Mouse (Mus musculus) kidney, adult 18-20 months (tissue): Measurements from ENCODE around the gene Tap2.

ENCODE experiments used
- DNase-seq: peaks from one replicate; pipeline ENCODE4 v3.0.0; 2021

The Tap2 gene

GRCm38 (mm10) chr17:34257594-34258375, 54.5 kb downstream of the Tap2 start, which contains the start of gene H2-Ab1:
Gene H2-Ab1, plus strand, starts transcription at chr17:34257689.
- DNase-seq: peak; percentile 83

- DNase-seq: no peak
These were observed 57.2 kb downstream of the Tap2 start for GRCm38 (mm10) chr17:34260551-34260950.

- DNase-seq: peak; percentile 69
These were observed 58.2 kb downstream of the Tap2 start for GRCm38 (mm10) chr17:34261502-34261901.

- DNase-seq: peak; percentile 77
These were observed 59.7 kb downstream of the Tap2 start for GRCm38 (mm10) chr17:34263068-34263467.

GRCm38 (mm10) chr17:34263811-34264371, 60.6 kb downstream of the Tap2 start:
- no peak for DNase-seq

- peak; percentile 10 for DNase-seq
These were observed 61.4 kb downstream of the Tap2 start for GRCm38 (mm10) chr17:34264452-34265351.
